Mouse (Mus musculus) kidney, embryonic 15.5 days (tissue): ENCODE data around the gene Zfyve27. TPM values are rescaled to one million over a fixed set of nuclear protein-coding genes. Genes with fewer than 3 reads are reported as not detected.

Source experiments
- ATAC-seq: fragments of 200-750 bp; cut with Nextera tagmentation; replicated peaks from 2 replicates; pipeline ENCODE4 v1.8.0; 2017; ENCODE audit warnings: moderate TSS enrichment; ENCODE audit not compliant: low FRiP score
- H3K27ac ChIP-seq: fragments of 300-500 bp; sonication (generic); 2 replicates; pipeline ENCODE4 v1.5.1; 2015; ENCODE audit warnings: mild to moderate bottlenecking, inconsistent platforms
- H3K27me3 ChIP-seq: fragments of 300-500 bp; sonication (generic); 2 replicates; pipeline ENCODE4 v1.6.1; 2015; ENCODE audit warnings: inconsistent platforms
- H3K36me3 ChIP-seq: fragments of 300-500 bp; sonication (generic); 2 replicates; pipeline ENCODE4 v1.6.1; 2015; ENCODE audit warnings: inconsistent platforms
- H3K4me1 ChIP-seq: fragments of 300-500 bp; sonication (generic); 2 replicates; pipeline ENCODE4 v1.6.1; 2015; ENCODE audit warnings: inconsistent platforms
- H3K4me2 ChIP-seq: fragments of 300-500 bp; sonication (generic); 2 replicates; pipeline ENCODE4 v1.6.1; 2015; ENCODE audit warnings: moderate library complexity, mild to moderate bottlenecking, inconsistent platforms
- H3K4me3 ChIP-seq: fragments of 300-500 bp; sonication (generic); replicated peaks from 2 replicates; pipeline ENCODE4 v1.5.1; 2015; ENCODE audit warnings: mild to moderate bottlenecking, inconsistent platforms
- H3K9ac ChIP-seq: fragments of 300-500 bp; sonication (generic); 2 replicates; pipeline ENCODE4 v1.6.1; 2015; ENCODE audit warnings: mild to moderate bottlenecking, inconsistent platforms
- H3K9me3 ChIP-seq: fragments of 300-500 bp; sonication (generic); replicated peaks from 2 replicates; pipeline ENCODE4 v1.6.1; 2016; ENCODE audit warnings: inconsistent platforms
- WGBS: fragments of 180-500 bp; shearing (Covaris S2); methylation state at CpG from one replicate; pipeline ENCODE4 v1.1.7; 2015; ENCODE audit warnings: mixed read lengths; 5-methylcytosine and 5-hydroxymethylcytosine counted together
- polyA plus RNA-seq: library from polyadenylated mRNA; unstranded; fragments of >200 nt; fragmentation: Nextera tagmentation; extraction: Ambion mirVana; gene quantifications from 2 replicates; pipeline ENCODE4 v1.2.1, GENCODE M21; 2015

The Zfyve27 gene
- polyA plus RNA-seq, 1 experiment from 2014 or later: 29.4 TPM

GRCm38 (mm10) chr19:42216699-42217373, 53.1 kb downstream of the Zfyve27 start:
- WGBS: 69% methylated on average over 7 of the region's 7 CpGs
- H3K4me1 ChIP-seq: 0 out of 2 replicates have a peak, but pooled peaks cover 3% of the 10 kb centered on the region
- no peak overlapping the region for H3K9ac ChIP-seq
- H3K4me3 ChIP-seq: no peak overlapping the region
- ATAC-seq: no peak
- H3K27ac ChIP-seq: no peak overlapping the region
- H3K9me3 ChIP-seq: no peaks in the 10 kb centered on the region; the same call in 1 of the 2 replicates
- no peaks in the 10 kb centered on the region for H3K27me3 ChIP-seq
- no peak overlapping the region for H3K4me2 ChIP-seq
- no peaks in the 10 kb centered on the region for H3K36me3 ChIP-seq

- WGBS: 17% methylated on average over 2 of the region's 2 CpGs
These were observed 53.6 kb downstream of the Zfyve27 start for GRCm38 (mm10) chr19:42217374-42217763.

DNA sequence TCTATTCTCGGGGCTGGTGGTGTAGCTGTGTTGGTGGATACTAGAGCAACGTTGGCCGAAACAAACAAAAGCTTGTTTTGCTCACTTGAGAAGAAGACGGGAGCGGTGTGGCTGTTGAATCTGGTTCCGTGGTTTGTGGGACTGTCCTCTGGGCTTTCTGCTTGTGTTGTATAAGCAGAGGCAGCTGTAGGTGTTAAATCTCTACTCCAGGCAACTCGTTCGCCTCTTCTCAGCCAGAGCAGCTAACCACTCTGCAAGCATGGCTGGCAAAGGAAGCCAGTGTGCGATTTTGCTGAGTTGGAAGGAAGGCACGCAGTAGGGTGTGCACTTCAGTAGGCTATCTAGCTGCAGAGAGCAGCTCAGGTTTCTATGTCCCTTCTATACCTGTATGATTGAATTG, 62.7 kb downstream of the Zfyve27 start:
- H3K4me3 ChIP-seq: no peak overlapping the region
- H3K4me2 ChIP-seq: no peak overlapping the region
- no peak overlapping the region for H3K9ac ChIP-seq
- no peaks in the 10 kb centered on the region for H3K9me3 ChIP-seq
- no peaks in the 10 kb centered on the region for H3K4me1 ChIP-seq
- 0 out of 2 replicates have a peak, but pooled peaks cover 2% of the 10 kb centered on the region for H3K27me3 ChIP-seq
- H3K36me3 ChIP-seq: no peaks in the 10 kb centered on the region
- no peak overlapping the region for H3K27ac ChIP-seq
- 85% methylated on average over 10 of the region's 10 CpGs for WGBS
- no peak for ATAC-seq

More at GRCm38 (mm10) chr19:42217374-42217763, 53.6 kb downstream of the Zfyve27 start:
- Histone ChIP-seq H3K9ac (no peak overlapping the region), H3K4me3 (no peak overlapping the region), H3K27me3 (no peaks in the 10 kb centered on the region), H3K27ac (no peak overlapping the region), H3K36me3 (no peaks in the 10 kb centered on the region), H3K4me1 (no peaks in the 10 kb centered on the region), H3K9me3 (no peaks in the 10 kb centered on the region; the same call in 1 of the 2 replicates), H3K4me2 (no peak overlapping the region)
- no peak for ATAC-seq

DNA sequence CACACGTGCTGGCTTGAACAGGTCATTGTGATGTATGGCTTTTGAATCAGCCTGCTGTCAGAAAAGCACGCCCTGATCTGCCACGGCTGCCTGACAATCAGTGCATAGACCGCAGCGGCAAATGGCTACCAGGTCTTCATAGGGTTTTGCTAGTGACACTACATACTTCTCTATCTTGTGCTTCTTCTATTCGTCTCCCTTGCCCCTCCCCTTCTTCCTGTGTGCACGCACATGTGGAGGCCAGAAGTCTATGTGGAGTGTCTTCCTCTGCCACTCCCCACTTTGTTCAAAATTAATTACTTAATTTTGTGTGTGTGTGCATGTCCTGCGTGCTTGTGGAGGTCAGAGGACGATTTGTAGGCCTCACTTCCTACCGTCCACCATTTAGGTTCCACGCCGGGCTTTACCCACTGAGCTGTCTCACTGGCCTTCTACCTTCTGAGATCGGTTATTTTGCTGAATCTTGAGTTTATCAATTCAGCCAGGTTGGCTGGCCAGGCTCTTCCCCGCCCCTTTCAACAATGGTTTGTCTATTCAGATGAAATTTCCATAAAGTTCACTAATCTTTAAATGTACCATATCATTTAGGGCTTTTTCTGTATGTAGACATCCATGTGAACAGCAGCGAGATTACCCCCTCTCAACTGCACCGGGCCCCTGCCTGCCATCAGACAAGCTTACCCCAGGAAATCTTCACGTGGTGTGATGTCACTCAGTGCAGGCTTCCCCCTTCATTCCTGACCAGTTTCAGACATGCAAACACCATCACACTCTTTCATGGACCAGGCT, 65.9 kb downstream of the Zfyve27 start:
- no peak for ATAC-seq
- 80% methylated on average over 17 of the region's 17 CpGs for WGBS
- no peak overlapping the region for H3K4me2 ChIP-seq

GRCm38 (mm10) chr19:42230288-42230568, 66.5 kb downstream of the Zfyve27 start:
- H3K27me3 ChIP-seq: no peaks in the 10 kb centered on the region
- no peaks in the 10 kb centered on the region for H3K36me3 ChIP-seq
- no peaks in the 10 kb centered on the region for H3K9me3 ChIP-seq
- no peak overlapping the region for H3K4me2 ChIP-seq
- H3K9ac ChIP-seq: no peak overlapping the region
- 65% methylated on average over 5 of the region's 5 CpGs for WGBS
- H3K27ac ChIP-seq: no peak overlapping the region
- H3K4me1 ChIP-seq: no peaks in the 10 kb centered on the region
- H3K4me3 ChIP-seq: no peak overlapping the region
- no peak for ATAC-seq

More for the DNA sequence above, 65.9 kb downstream of the Zfyve27 start:
- Histone ChIP-seq H3K4me1 (no peaks in the 10 kb centered on the region), H3K27ac (no peak overlapping the region), H3K4me3 (no peak overlapping the region), H3K36me3 (no peaks in the 10 kb centered on the region), H3K27me3 (no peaks in the 10 kb centered on the region), H3K9ac (no peak overlapping the region), H3K9me3 (no peaks in the 10 kb centered on the region)

GRCm38 (mm10) chr19:42230986-42231385, 67.2 kb downstream of the Zfyve27 start:
- Histone ChIP-seq H3K9ac (no peak overlapping the region), H3K4me1 (no peaks in the 10 kb centered on the region), H3K27ac (no peak overlapping the region), H3K4me3 (no peak overlapping the region), H3K4me2 (no peak overlapping the region), H3K9me3 (no peaks in the 10 kb centered on the region), H3K27me3 (no peaks in the 10 kb centered on the region), H3K36me3 (no peaks in the 10 kb centered on the region)
- no peak for ATAC-seq
- WGBS: 91% methylated on average over 13 of the region's 13 CpGs

- H3K36me3 ChIP-seq: no peaks in the 10 kb centered on the region
- H3K4me1 ChIP-seq: no peaks in the 10 kb centered on the region
- H3K27ac ChIP-seq: no peak overlapping the region
- H3K4me3 ChIP-seq: no peak overlapping the region
- no peaks in the 10 kb centered on the region; the same call in 1 of the 2 replicates for H3K27me3 ChIP-seq
- no peak overlapping the region for H3K4me2 ChIP-seq
- no peak for ATAC-seq
- no peaks in the 10 kb centered on the region for H3K9me3 ChIP-seq
- no peak overlapping the region for H3K9ac ChIP-seq
- 13% methylated on average over 4 of the region's 4 CpGs for WGBS
These were observed 74.0 kb downstream of the Zfyve27 start for GRCm38 (mm10) chr19:42237602-42238340.

DNA sequence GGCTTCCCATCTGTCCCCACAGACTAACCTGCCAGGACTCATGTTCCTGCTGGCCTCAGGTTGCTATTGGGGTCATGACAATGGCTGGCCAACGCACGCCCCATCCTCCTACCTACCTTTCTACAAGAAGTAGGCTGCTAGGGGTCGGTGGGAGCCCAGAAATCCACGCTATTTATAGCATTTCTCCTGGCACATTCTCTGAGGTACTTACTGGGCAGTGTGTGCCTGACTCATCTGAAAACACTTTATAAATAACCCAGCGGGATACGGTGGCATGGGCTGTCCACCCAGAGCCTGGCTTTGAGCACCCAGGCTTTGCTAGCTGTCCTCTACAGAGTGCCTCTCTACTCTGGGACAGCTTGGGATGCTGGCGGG, 74.6 kb downstream of the Zfyve27 start:
- Histone ChIP-seq H3K4me1 (no peaks in the 10 kb centered on the region), H3K36me3 (no peaks in the 10 kb centered on the region), H3K9ac (no peak overlapping the region), H3K27ac (no peak overlapping the region), H3K4me2 (no peak overlapping the region), H3K4me3 (no peak overlapping the region), H3K9me3 (no peaks in the 10 kb centered on the region), H3K27me3 (no peaks in the 10 kb centered on the region; the same call in 1 of the 2 replicates)
- 74% methylated on average over 7 of the region's 7 CpGs for WGBS
- no peak for ATAC-seq

DNA sequence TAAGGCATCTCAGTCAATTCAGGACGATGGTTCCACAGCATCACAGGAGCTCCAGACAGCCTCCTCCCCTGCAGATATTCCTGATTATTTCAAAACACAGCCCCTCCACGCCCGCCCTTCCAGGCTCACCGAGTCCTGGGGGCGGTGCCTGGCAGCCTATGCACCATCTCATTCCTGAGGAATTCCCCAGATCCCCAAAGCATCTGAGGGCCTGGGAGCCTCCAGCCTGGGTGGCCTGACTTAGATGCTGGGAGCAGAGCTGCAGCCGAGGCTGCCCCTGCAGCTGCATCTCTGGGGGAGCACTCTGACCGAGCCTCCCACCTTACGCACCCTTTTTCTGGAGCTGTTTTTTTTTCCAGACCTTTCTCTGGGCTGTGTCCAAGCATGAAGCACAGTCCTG, 77.1 kb downstream of the Zfyve27 start:
- H3K4me3 ChIP-seq: no peak overlapping the region
- ATAC-seq: no peak
- WGBS: 55% methylated on average over 8 of the region's 8 CpGs

GRCm38 (mm10) chr19:42243401-42243800, 79.7 kb downstream of the Zfyve27 start:
- no peak overlapping the region for H3K9ac ChIP-seq
- H3K27me3 ChIP-seq: no peaks in the 10 kb centered on the region
- no peak overlapping the region for H3K4me3 ChIP-seq
- no peaks in the 10 kb centered on the region for H3K36me3 ChIP-seq
- no peak for ATAC-seq
- H3K27ac ChIP-seq: no peak overlapping the region
- H3K9me3 ChIP-seq: no peaks in the 10 kb centered on the region
- no peaks in the 10 kb centered on the region for H3K4me1 ChIP-seq
- no peak overlapping the region for H3K4me2 ChIP-seq
- 35% methylated on average over 3 of the region's 3 CpGs for WGBS

More for the DNA sequence above, 77.1 kb downstream of the Zfyve27 start:
- no peaks in the 10 kb centered on the region for H3K9me3 ChIP-seq
- H3K27ac ChIP-seq: no peak overlapping the region
- no peaks in the 10 kb centered on the region for H3K4me1 ChIP-seq
- H3K36me3 ChIP-seq: no peaks in the 10 kb centered on the region
- H3K9ac ChIP-seq: no peak overlapping the region
- no peaks in the 10 kb centered on the region; the same call in 1 of the 2 replicates for H3K27me3 ChIP-seq
- no peak overlapping the region for H3K4me2 ChIP-seq
